Mouse (Mus musculus) cerebellum, adult 2 months (tissue): ENCODE results near the gene Fam72a. TPM values are rescaled to one million over a fixed set of nuclear protein-coding genes. Genes with fewer than 3 reads are reported as not detected.

ENCODE experiments used
- DNase-seq, 2 experiments: peaks; one replicate each; pipeline ENCODE4 v3.0.0; 2021
- H3K27ac ChIP-seq: fragments of 200-500 bp; 2 replicates; pipeline ENCODE4 v1.5.1; 2012; ENCODE audit warnings: low read length, control low read depth, inconsistent platforms; ENCODE audit not compliant: insufficient read depth
- H3K27me3 ChIP-seq: fragments of 200-500 bp; 2 replicates; pipeline ENCODE4 v1.6.1; 2012; ENCODE audit warnings: inconsistent platforms, mild to moderate bottlenecking, low read length, moderate library complexity; ENCODE audit not compliant: control insufficient read depth, insufficient read depth
- H3K4me1 ChIP-seq: fragments of 200-500 bp; 2 replicates; pipeline ENCODE4 v1.6.1; 2011; ENCODE audit warnings: low read length; ENCODE audit not compliant: control insufficient read depth, insufficient read depth
- H3K4me3 ChIP-seq: fragments of 200-500 bp; replicated peaks from 2 replicates; pipeline ENCODE3; 2011; ENCODE audit warnings: mild to moderate bottlenecking, low read depth, low read length, control low read depth; ENCODE audit not compliant: insufficient read depth
- CTCF ChIP-seq: fragments of 200-500 bp; IDR thresholded peaks from 2 replicates; pipeline ENCODE4 v1.5.1; 2011; ENCODE audit warnings: low read depth, mild to moderate bottlenecking, control low read depth, low read length, moderate library complexity, borderline replicate concordance; ENCODE audit not compliant: insufficient read depth
- POLR2A ChIP-seq: fragments of 200-500 bp; IDR thresholded peaks from 2 replicates; pipeline ENCODE4 v1.6.1; 2011; ENCODE audit warnings: low read length, control low read depth, borderline replicate concordance; ENCODE audit not compliant: insufficient read depth
- WGBS: fragments of 180-500 bp; shearing (Covaris S2); methylation state at CpG from one replicate; pipeline ENCODE4 v1.1.7; 2018; 5-methylcytosine and 5-hydroxymethylcytosine counted together
- polyA plus RNA-seq: library from polyadenylated mRNA; depleted of rRNA; stranded (reverse); fragments of >200 nt; gene quantifications from 2 replicates; pipeline ENCODE4 v1.2.3, GENCODE M21; 2012

The Fam72a gene
- polyA plus RNA-seq, 1 experiment: 1.9 TPM

- DNase-seq: peak; percentile 54 to 61
- 1% methylated on average over 2 of the region's 2 CpGs for WGBS
- Histone ChIP-seq H3K4me3 (no peak overlapping the region), H3K27ac (no peak overlapping the region), H3K27me3 (no peaks in the 10 kb centered on the region), H3K4me1 (peaks cover 25% of the 10 kb centered on the region)
- TF ChIP-seq CTCF (no peak), POLR2A (no peak)
Measured at GRCm38 (mm10) chr1:131492360-131492759, 35.3 kb upstream of the Fam72a start.

- DNase-seq: peak; percentile 40 to 41
- WGBS: 25% methylated on average over 4 of the region's 4 CpGs
- H3K27me3 ChIP-seq: no peaks in the 10 kb centered on the region
- H3K4me1 ChIP-seq: peaks cover 28% of the 10 kb centered on the region
- H3K27ac ChIP-seq: no peak overlapping the region
- TF ChIP-seq CTCF (no peak), POLR2A (no peak)
- no peak overlapping the region for H3K4me3 ChIP-seq
Measured at GRCm38 (mm10) chr1:131493966-131494898, 33.5 kb upstream of the Fam72a start.

DNA sequence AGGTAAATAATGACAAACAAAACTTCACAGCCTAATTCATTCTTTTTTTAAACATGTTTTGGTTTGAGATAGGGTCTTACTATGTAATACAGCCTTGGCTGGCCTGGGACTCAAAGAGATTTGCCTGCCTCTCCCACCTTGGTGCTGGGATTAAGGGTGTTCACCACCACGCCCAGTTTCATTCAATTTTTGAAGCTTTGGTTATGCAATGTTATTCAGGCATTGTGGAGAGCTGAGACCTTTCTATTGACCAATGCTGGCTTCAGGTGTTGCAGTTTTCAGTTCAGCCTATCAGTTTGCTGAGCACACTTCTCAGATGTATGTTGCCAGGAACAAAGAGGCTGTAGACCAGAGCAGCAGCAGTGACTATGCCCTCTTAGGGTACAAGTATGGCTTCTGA is 29.5 kb upstream of the Fam72a start:
- H3K27ac ChIP-seq: no peak overlapping the region
- no peak for DNase-seq
- WGBS: 96% methylated on average over 1 of the region's 1 CpGs
- H3K27me3 ChIP-seq: no peaks in the 10 kb centered on the region
- no peak overlapping the region for H3K4me3 ChIP-seq
- H3K4me1 ChIP-seq: peaks cover 19% of the 10 kb centered on the region
- no peak for TF ChIP-seq CTCF
- no peak for TF ChIP-seq POLR2A

DNA sequence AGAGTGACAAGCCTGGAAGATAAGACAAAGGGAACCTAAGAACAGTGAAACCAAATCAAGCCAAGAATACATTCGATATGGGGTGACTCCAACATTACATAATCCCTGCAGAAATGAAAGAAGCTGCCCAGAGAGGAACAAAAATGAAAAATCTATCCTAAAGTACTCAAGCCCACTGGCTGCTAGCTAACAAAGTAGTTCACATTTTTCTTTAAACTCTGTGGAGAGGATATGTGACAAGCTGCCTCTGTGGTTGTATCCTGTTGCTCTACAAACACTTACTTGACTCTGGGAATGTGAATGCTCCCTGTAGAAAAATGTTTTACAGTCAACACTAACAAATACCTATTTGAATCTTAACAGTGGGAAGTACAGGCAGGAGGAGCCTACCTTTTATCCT is 26.0 kb upstream of the Fam72a start:
- Histone ChIP-seq H3K4me3 (no peak overlapping the region), H3K27me3 (no peaks in the 10 kb centered on the region), H3K27ac (no peak overlapping the region), H3K4me1 (peaks cover 21% of the 10 kb centered on the region)
- no peak for DNase-seq
- TF ChIP-seq CTCF (no peak), POLR2A (no peak)
- 9% methylated on average over 1 of the region's 1 CpGs for WGBS

DNA sequence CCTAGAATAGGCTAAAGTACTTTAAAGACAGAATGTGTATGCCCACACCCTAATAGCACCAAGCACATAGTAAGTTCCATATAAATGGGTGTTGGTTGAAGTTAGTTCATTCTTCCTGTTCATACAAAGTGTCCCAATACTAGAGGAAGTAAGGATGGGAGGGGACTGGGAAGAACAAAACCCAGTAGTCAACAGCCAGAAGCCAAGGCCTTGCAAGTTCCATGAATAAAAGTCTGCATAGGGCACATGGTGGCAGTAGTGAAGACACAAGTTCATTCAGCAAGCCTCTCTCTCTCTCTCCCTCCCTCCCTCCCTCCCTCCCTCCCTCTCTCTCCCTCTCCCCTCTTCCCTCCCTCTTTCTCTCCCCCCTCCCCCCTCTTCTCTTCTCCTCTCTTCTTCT is 16.6 kb upstream of the Fam72a start:
- Histone ChIP-seq H3K27ac (no peak overlapping the region), H3K27me3 (no peaks in the 10 kb centered on the region), H3K4me1 (peaks cover 15% of the 10 kb centered on the region), H3K4me3 (no peak overlapping the region)
- DNase-seq: no peak
- no peak for TF ChIP-seq POLR2A
- no peak for TF ChIP-seq CTCF

DNA sequence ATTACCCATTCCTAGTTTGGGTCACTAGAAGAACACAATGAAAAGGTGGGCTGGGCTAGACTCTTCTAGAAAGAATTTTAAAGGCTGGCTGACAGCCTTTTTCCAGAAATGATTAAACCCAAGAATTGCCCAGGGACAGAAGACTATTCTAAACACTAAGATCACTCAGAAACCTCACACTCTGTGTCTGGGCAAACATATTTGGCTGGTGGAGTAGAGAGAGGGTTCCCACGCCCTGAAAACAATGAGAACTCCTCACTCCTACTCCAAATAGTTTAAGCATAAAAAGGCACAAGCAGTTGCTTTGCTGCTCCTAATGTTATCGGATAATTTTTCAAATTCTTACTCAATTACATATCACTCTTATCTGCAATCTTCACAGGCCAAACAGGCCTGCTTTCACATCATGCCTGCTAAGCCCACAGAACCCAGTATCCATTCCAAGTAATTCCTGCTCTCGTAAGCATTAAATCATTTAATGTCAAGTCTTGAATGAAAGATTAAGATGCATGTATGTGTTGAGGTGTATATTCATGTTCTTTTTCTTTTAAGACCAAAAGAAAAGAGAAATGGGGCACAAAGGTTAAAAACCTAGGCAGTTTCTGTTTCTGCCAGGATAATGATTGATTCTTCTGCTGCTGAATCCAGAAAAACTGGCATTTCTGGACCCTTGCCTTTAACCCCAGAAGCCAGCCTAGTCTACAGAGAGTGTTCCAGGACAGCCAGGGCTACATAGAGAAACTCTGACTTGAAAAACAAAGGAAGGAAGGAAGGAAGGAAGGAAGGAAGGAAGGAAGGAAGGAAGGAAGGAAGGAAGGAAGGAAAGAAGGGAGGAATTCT is 15.8 kb upstream of the Fam72a start:
- H3K27ac ChIP-seq: no peak overlapping the region; the same call in 1 of the 2 replicates
- no peak for DNase-seq
- 61% methylated on average over 3 of the region's 3 CpGs for WGBS
- no peak overlapping the region for H3K4me3 ChIP-seq
- TF ChIP-seq CTCF: no peak
- H3K4me1 ChIP-seq: peaks cover 13% of the 10 kb centered on the region
- no peaks in the 10 kb centered on the region for H3K27me3 ChIP-seq

GRCm38 (mm10) chr1:131513136-131513535 is 14.6 kb upstream of the Fam72a start:
- H3K27me3 ChIP-seq: no peaks in the 10 kb centered on the region
- peaks cover 14% of the 10 kb centered on the region for H3K4me1 ChIP-seq
- H3K27ac ChIP-seq: no peak overlapping the region
- DNase-seq: peak; percentile 44 to 61
- no peak for TF ChIP-seq CTCF
- no peak for TF ChIP-seq POLR2A
- 76% methylated on average over 2 of the region's 2 CpGs for WGBS
- H3K4me3 ChIP-seq: no peak overlapping the region
